Mouse (Mus musculus): ENCODE measurements around the gene Ak2.

The Ak2 gene

GRCm38 (mm10) chr4:128974677-128975076, 17.1 kb upstream of the Ak2 start:
- DNase-seq (ENCODE audit: low spot score in 2 of 2) = no peak

- DNase-seq (ENCODE audit: low spot score in 2 of 2) = no peak
Measured at GRCm38 (mm10) chr4:128976577-128976976, 15.2 kb upstream of the Ak2 start.

- DNase-seq (ENCODE audit: low spot score in 2 of 2) = no peak
Measured at GRCm38 (mm10) chr4:128977217-128977616, 14.5 kb upstream of the Ak2 start.

- no peak for DNase-seq (ENCODE audit: low spot score in 2 of 2)
Measured at GRCm38 (mm10) chr4:128978634-128979033, 13.1 kb upstream of the Ak2 start.

GRCm38 (mm10) chr4:128980890-128981832, 10.6 kb upstream of the Ak2 start:
- DNase-seq (ENCODE audit: low spot score in 2 of 2) = peak in 1 of 2 experiments; percentile 33

GRCm38 (mm10) chr4:128981833-128982180, 10.0 kb upstream of the Ak2 start:
- DNase-seq (ENCODE audit: low spot score in 2 of 2) = no peak

GRCm38 (mm10) chr4:128983151-128983550, 8.6 kb upstream of the Ak2 start:
- DNase-seq (ENCODE audit: low spot score in 2 of 2) = no peak

GRCm38 (mm10) chr4:128983656-128984055, 8.1 kb upstream of the Ak2 start:
- no peak for DNase-seq (ENCODE audit: low spot score in 2 of 2)

- no peak for DNase-seq (ENCODE audit: low spot score in 2 of 2)
Measured at GRCm38 (mm10) chr4:128984600-128984999, 7.2 kb upstream of the Ak2 start.

- DNase-seq (ENCODE audit: low spot score in 2 of 2) = no peak
Measured at GRCm38 (mm10) chr4:128988911-128989310, 2.8 kb upstream of the Ak2 start.

GRCm38 (mm10) chr4:128989678-128990077, 2.1 kb upstream of the Ak2 start:
- DNase-seq (ENCODE audit: low spot score in 2 of 2) = no peak

- no peak for DNase-seq (ENCODE audit: low spot score in 2 of 2)
Measured at GRCm38 (mm10) chr4:128992176-128992575, 418 bp downstream of the Ak2 start.

- DNase-seq (ENCODE audit: low spot score in 2 of 2) = peak; percentile 93 to 94
Measured at GRCm38 (mm10) chr4:128993025-128993662, 1.4 kb downstream of the Ak2 start.

GRCm38 (mm10) chr4:128993675-128994074, 1.9 kb downstream of the Ak2 start:
- DNase-seq (ENCODE audit: low spot score in 2 of 2) = no peak

GRCm38 (mm10) chr4:128995238-128995637, 3.5 kb downstream of the Ak2 start:
- DNase-seq (ENCODE audit: low spot score in 2 of 2) = no peak

GRCm38 (mm10) chr4:128997258-128997657, 5.5 kb downstream of the Ak2 start:
- DNase-seq (ENCODE audit: low spot score in 2 of 2) = peak in 1 of 2 experiments; percentile 52

- DNase-seq (ENCODE audit: low spot score in 2 of 2) = no peak
Measured at GRCm38 (mm10) chr4:128998401-128998800, 6.6 kb downstream of the Ak2 start.

- no peak for DNase-seq (ENCODE audit: low spot score in 2 of 2)
Measured at GRCm38 (mm10) chr4:129000786-129001185, 9.0 kb downstream of the Ak2 start.

- no peak for DNase-seq (ENCODE audit: low spot score in 2 of 2)
Measured at GRCm38 (mm10) chr4:129003720-129004119, 12.0 kb downstream of the Ak2 start.

GRCm38 (mm10) chr4:129008006-129008519, 16.3 kb downstream of the Ak2 start:
- no peak for DNase-seq (ENCODE audit: low spot score in 2 of 2)

GRCm38 (mm10) chr4:129008672-129009071, 16.9 kb downstream of the Ak2 start:
- no peak for DNase-seq (ENCODE audit: low spot score in 2 of 2)

- no peak for DNase-seq (ENCODE audit: low spot score in 2 of 2)
Measured at GRCm38 (mm10) chr4:129009521-129009920, 17.8 kb downstream of the Ak2 start.

GRCm38 (mm10) chr4:129011604-129012121, 19.9 kb downstream of the Ak2 start:
- no peak for DNase-seq (ENCODE audit: low spot score in 2 of 2)
